Mouse (Mus musculus): ENCODE data around the gene Vmn1r56.
"Not testable (repeated sequence)": the region's sequence is repeated elsewhere in the genome, so short reads cannot be mapped to it uniquely, and the experiment has no call there.

Vmn1r56 gene

GRCm38 (mm10) chr7:5196647-5197046 lies at the start of gene Vmn1r56:
Gene Vmn1r56, minus strand, starts transcription at chr7:5196747.
- not testable (repeated sequence) for DNase-seq (ENCODE audit: low read depth)

GRCm38 (mm10) chr7:5218193-5218592 lies 21.6 kb upstream of the Vmn1r56 start, which contains the start of gene Vmn1r57:
Gene Vmn1r57, plus strand, starts transcription at chr7:5218493.
- DNase-seq (ENCODE audit: low read depth) = not testable (repeated sequence)

GRCm38 (mm10) chr7:5149570-5149969 lies 47.0 kb downstream of the Vmn1r56 start, which contains the start of gene Vmn1r55:
Gene Vmn1r55, minus strand, starts transcription at chr7:5149670.
- not testable (repeated sequence) for DNase-seq (ENCODE audit: low read depth)

Data from 416B (cell line).